Mouse (Mus musculus): Measurements from ENCODE around the gene Unk. TPM values are rescaled to one million over a fixed set of nuclear protein-coding genes. Genes with fewer than 3 reads are reported as not detected.

The Unk gene
- polyA plus RNA-seq, 1 experiment from 2014 or later = 41.3 TPM

DNA sequence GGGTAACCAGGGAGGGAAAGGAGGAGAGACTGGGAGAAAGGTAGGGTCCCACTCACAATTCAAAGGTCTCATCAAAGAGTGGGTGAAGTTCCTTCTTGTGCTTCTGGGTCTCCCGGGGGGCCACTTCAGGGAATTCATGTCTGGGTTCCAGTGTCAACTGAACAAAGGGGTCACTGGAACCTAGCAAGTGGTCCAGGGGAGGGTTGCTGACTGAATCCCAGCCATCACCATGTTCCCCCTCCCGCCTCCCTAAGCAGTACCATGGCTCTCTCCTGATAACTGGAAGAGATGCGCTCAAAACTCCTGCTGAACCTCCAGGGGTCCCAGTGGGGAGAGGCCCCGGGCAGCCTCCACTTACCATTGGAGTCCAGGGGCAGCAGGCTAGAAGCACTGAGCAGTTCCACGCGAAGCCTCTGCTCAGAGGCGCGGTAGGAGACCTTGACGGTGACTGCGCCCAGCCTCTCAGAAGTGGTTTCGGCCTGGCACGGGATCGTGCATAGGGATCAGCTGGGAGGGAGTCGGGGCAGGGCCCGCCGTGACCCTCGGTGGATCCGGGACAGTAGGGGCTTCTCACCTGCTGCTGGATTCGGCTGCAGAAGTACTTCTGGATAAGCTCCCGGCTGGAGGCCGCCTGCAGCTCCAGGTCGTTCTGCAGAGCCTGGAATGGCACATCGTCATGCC lies 34.2 kb downstream of the Unk start:
- ATAC-seq (ENCODE audit: low read depth) = no peak
- Histone ChIP-seq H3K4me3 (ENCODE audit: low read length) (no peak overlapping the region), H3K4me2 (ENCODE audit: low read depth, low read length) (no peak overlapping the region), H3K36me3 (ENCODE audit: control insufficient read depth, insufficient read depth, low read length) (peaks cover 14% of the 10 kb centered on the region; the same call in 1 of the 2 replicates), H3K27ac (ENCODE audit: low read length) (no peak overlapping the region), H3K9ac (ENCODE audit: low read length) (no peak overlapping the region), H3K4me1 (replicated peaks; ENCODE audit: control insufficient read depth, insufficient read depth, low read length) (no peaks in the 10 kb centered on the region), H3K27me3 (ENCODE audit: control insufficient read depth, insufficient read depth, low read depth, low read length) (no peaks in the 10 kb centered on the region), H3K9me3 (ENCODE audit: control insufficient read depth, low read length) (no peaks in the 10 kb centered on the region)
- WGBS = 66% methylated on average over 23 of the region's 23 CpGs

- Histone ChIP-seq H3K4me1 (replicated peaks; ENCODE audit: control insufficient read depth, insufficient read depth, low read length) (no peaks in the 10 kb centered on the region), H3K4me2 (ENCODE audit: low read depth, low read length) (no peak overlapping the region), H3K27ac (ENCODE audit: low read length) (no peak overlapping the region), H3K4me3 (ENCODE audit: low read length) (no peak overlapping the region), H3K9ac (ENCODE audit: low read length) (no peak overlapping the region), H3K36me3 (ENCODE audit: control insufficient read depth, insufficient read depth, low read length) (peaks cover 10% of the 10 kb centered on the region; the same call in 1 of the 2 replicates), H3K27me3 (ENCODE audit: control insufficient read depth, insufficient read depth, low read depth, low read length) (no peaks in the 10 kb centered on the region), H3K9me3 (ENCODE audit: control insufficient read depth, low read length) (no peaks in the 10 kb centered on the region)
- WGBS = 75% methylated on average over 12 of the region's 12 CpGs
- no peak for ATAC-seq (ENCODE audit: low read depth)
Observed at GRCm38 (mm10) chr11:116065345-116065744, 35.2 kb downstream of the Unk start.

GRCm38 (mm10) chr11:116071510-116071909 lies 41.4 kb downstream of the Unk start:
- Histone ChIP-seq H3K9ac (ENCODE audit: low read length) (no peak overlapping the region), H3K4me3 (ENCODE audit: low read length) (no peak overlapping the region), H3K4me1 (replicated peaks; ENCODE audit: control insufficient read depth, insufficient read depth, low read length) (no peaks in the 10 kb centered on the region; the same call in 1 of the 2 replicates), H3K27ac (ENCODE audit: low read length) (no peak overlapping the region), H3K4me2 (ENCODE audit: low read depth, low read length) (no peak overlapping the region), H3K36me3 (ENCODE audit: control insufficient read depth, insufficient read depth, low read length) (no peaks in the 10 kb centered on the region), H3K27me3 (ENCODE audit: control insufficient read depth, insufficient read depth, low read depth, low read length) (no peaks in the 10 kb centered on the region), H3K9me3 (ENCODE audit: control insufficient read depth, low read length) (no peaks in the 10 kb centered on the region)
- ATAC-seq (ENCODE audit: low read depth) = no peak
- 56% methylated on average over 5 of the region's 5 CpGs for WGBS

- H3K4me3 ChIP-seq (ENCODE audit: low read length) = no peak overlapping the region
- H3K4me2 ChIP-seq (ENCODE audit: low read depth, low read length) = no peak overlapping the region
- H3K9me3 ChIP-seq (ENCODE audit: control insufficient read depth, low read length) = no peaks in the 10 kb centered on the region
- no peaks in the 10 kb centered on the region for H3K36me3 ChIP-seq (ENCODE audit: control insufficient read depth, insufficient read depth, low read length)
- H3K27ac ChIP-seq (ENCODE audit: low read length) = no peak overlapping the region
- 66% methylated on average over 3 of the region's 3 CpGs for WGBS
- no peaks in the 10 kb centered on the region for H3K27me3 ChIP-seq (ENCODE audit: control insufficient read depth, insufficient read depth, low read depth, low read length)
- H3K9ac ChIP-seq (ENCODE audit: low read length) = no peak overlapping the region
- H3K4me1 ChIP-seq (replicated peaks; ENCODE audit: control insufficient read depth, insufficient read depth, low read length) = peaks cover 10% of the 10 kb centered on the region
- ATAC-seq (ENCODE audit: low read depth) = 0 out of 2 replicates have a peak, but pooled peaks have one; percentile 22
Observed at GRCm38 (mm10) chr11:116072608-116073007, 42.5 kb downstream of the Unk start.

GRCm38 (mm10) chr11:116074436-116074991 lies 44.4 kb downstream of the Unk start:
- 48% methylated on average over 7 of the region's 7 CpGs for WGBS
- no peak overlapping the region for H3K4me3 ChIP-seq (ENCODE audit: low read length)
- H3K27me3 ChIP-seq (ENCODE audit: control insufficient read depth, insufficient read depth, low read depth, low read length) = no peaks in the 10 kb centered on the region
- no peaks in the 10 kb centered on the region for H3K9me3 ChIP-seq (ENCODE audit: control insufficient read depth, low read length)
- peaks cover 19% of the 10 kb centered on the region for H3K4me1 ChIP-seq (replicated peaks; ENCODE audit: control insufficient read depth, insufficient read depth, low read length)
- peaks cover 4% of the 10 kb centered on the region; the same call in 1 of the 2 replicates for H3K36me3 ChIP-seq (ENCODE audit: control insufficient read depth, insufficient read depth, low read length)
- H3K4me2 ChIP-seq (ENCODE audit: low read depth, low read length) = no peak overlapping the region
- no peak for ATAC-seq (ENCODE audit: low read depth)
- H3K27ac ChIP-seq (ENCODE audit: low read length) = no peak overlapping the region
- H3K9ac ChIP-seq (ENCODE audit: low read length) = no peak overlapping the region

GRCm38 (mm10) chr11:116075539-116076265 lies 45.6 kb downstream of the Unk start:
- 44% methylated on average over 20 of the region's 20 CpGs for WGBS
- H3K4me1 ChIP-seq (replicated peaks; ENCODE audit: control insufficient read depth, insufficient read depth, low read length) = peaks cover 19% of the 10 kb centered on the region
- no peak overlapping the region for H3K4me2 ChIP-seq (ENCODE audit: low read depth, low read length)
- no peaks in the 10 kb centered on the region for H3K27me3 ChIP-seq (ENCODE audit: control insufficient read depth, insufficient read depth, low read depth, low read length)
- H3K27ac ChIP-seq (ENCODE audit: low read length) = no peak overlapping the region
- ATAC-seq (ENCODE audit: low read depth) = no peak
- H3K9me3 ChIP-seq (ENCODE audit: control insufficient read depth, low read length) = no peaks in the 10 kb centered on the region
- H3K4me3 ChIP-seq (ENCODE audit: low read length) = no peak overlapping the region
- peaks cover 12% of the 10 kb centered on the region for H3K36me3 ChIP-seq (ENCODE audit: control insufficient read depth, insufficient read depth, low read length)
- H3K9ac ChIP-seq (ENCODE audit: low read length) = 0 out of 2 replicates have a peak overlapping the region, but pooled peaks have one; percentile 39

GRCm38 (mm10) chr11:116076266-116076540 lies 46.1 kb downstream of the Unk start:
- no peak overlapping the region for H3K27ac ChIP-seq (ENCODE audit: low read length)
- H3K9ac ChIP-seq (ENCODE audit: low read length) = peak overlapping the region; percentile 39; the same call in 1 of the 2 replicates
- WGBS = 61% methylated on average over 7 of the region's 7 CpGs
- no peak overlapping the region for H3K4me2 ChIP-seq (ENCODE audit: low read depth, low read length)
- peaks cover 16% of the 10 kb centered on the region for H3K36me3 ChIP-seq (ENCODE audit: control insufficient read depth, insufficient read depth, low read length)
- H3K4me1 ChIP-seq (replicated peaks; ENCODE audit: control insufficient read depth, insufficient read depth, low read length) = peaks cover 19% of the 10 kb centered on the region
- no peaks in the 10 kb centered on the region for H3K27me3 ChIP-seq (ENCODE audit: control insufficient read depth, insufficient read depth, low read depth, low read length)
- no peaks in the 10 kb centered on the region for H3K9me3 ChIP-seq (ENCODE audit: control insufficient read depth, low read length)
- no peak overlapping the region for H3K4me3 ChIP-seq (ENCODE audit: low read length)
- no peak for ATAC-seq (ENCODE audit: low read depth)

- Histone ChIP-seq H3K9ac (ENCODE audit: low read length) (peak overlapping the region; percentile 48), H3K27me3 (ENCODE audit: control insufficient read depth, insufficient read depth, low read depth, low read length) (no peaks in the 10 kb centered on the region), H3K4me3 (ENCODE audit: low read length) (peak overlapping the region; percentile 32), H3K4me1 (replicated peaks; ENCODE audit: control insufficient read depth, insufficient read depth, low read length) (peaks cover 19% of the 10 kb centered on the region), H3K4me2 (ENCODE audit: low read depth, low read length) (peak overlapping the region; percentile 55), H3K9me3 (ENCODE audit: control insufficient read depth, low read length) (no peaks in the 10 kb centered on the region), H3K27ac (ENCODE audit: low read length) (peak overlapping the region; percentile 89; the same call in 1 of the 2 replicates), H3K36me3 (ENCODE audit: control insufficient read depth, insufficient read depth, low read length) (peaks cover 19% of the 10 kb centered on the region)
- ATAC-seq (ENCODE audit: low read depth) = 0 out of 2 replicates have a peak, but pooled peaks have one; percentile 16
- WGBS = 63% methylated on average over 7 of the region's 7 CpGs
Observed at GRCm38 (mm10) chr11:116076836-116077235, 46.7 kb downstream of the Unk start.

- Histone ChIP-seq H3K9ac (ENCODE audit: low read length) (peak within 1 kb of the TSS; percentile 53), H3K36me3 (ENCODE audit: control insufficient read depth, insufficient read depth, low read length) (peaks cover 27% of the 10 kb centered on the region), H3K9me3 (ENCODE audit: control insufficient read depth, low read length) (no peaks in the 10 kb centered on the region), H3K4me1 (replicated peaks; ENCODE audit: control insufficient read depth, insufficient read depth, low read length) (peaks cover 19% of the 10 kb centered on the region), H3K4me3 (ENCODE audit: low read length) (peak within 1 kb of the TSS; percentile 32), H3K4me2 (ENCODE audit: low read depth, low read length) (peak within 1 kb of the TSS; percentile 55), H3K27me3 (ENCODE audit: control insufficient read depth, insufficient read depth, low read depth, low read length) (no peaks in the 10 kb centered on the region), H3K27ac (ENCODE audit: low read length) (peak within 1 kb of the TSS; percentile 89)
- 39% methylated on average over 22 of the region's 22 CpGs for WGBS
- peak; percentile 73 for ATAC-seq (ENCODE audit: low read depth)
Observed at GRCm38 (mm10) chr11:116077446-116078204, 47.5 kb downstream of the Unk start, which contains the start of gene Unc13d. Unc13d (minus strand) TSS chr11:116077961.

Data from lung, embryonic 16.5 days (tissue).